Mouse (Mus musculus) ES-Bruce4 (cell line): ENCODE measurements around the gene Rsad2.

Experiments
- CTCF ChIP-seq: IDR thresholded peaks from one replicate; pipeline ENCODE4 v1.8.1; 2011; ENCODE audit warnings: low read depth, low read length
- EP300 ChIP-seq: IDR thresholded peaks from 2 replicates; pipeline ENCODE4 v1.6.1; 2011; ENCODE audit warnings: low read depth, low read length; ENCODE audit not compliant: insufficient read depth
- POLR2A ChIP-seq: IDR thresholded peaks from one replicate; pipeline ENCODE4 v1.8.1; 2011; ENCODE audit warnings: low read length; ENCODE audit not compliant: insufficient read depth

DNA sequence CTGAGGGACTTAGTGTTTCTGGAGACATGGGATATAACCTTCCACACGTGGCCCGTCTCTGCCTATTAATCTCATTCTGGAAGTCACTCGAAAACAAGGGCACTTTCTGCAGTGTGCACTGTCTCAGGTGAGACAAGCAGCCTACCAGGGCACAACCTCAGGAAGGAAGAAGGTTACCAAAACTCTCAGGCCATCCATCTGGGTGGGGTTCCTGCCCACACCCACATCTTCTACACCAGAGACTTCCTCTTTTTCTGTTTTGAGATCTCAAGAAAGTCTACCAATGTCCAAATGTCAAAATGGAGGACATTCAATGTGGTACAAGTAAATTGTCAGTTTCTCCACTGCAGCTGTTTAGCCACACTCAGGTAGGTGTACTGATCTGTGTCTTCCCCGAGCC is 37.9 kb downstream of the Rsad2 start:
- TF ChIP-seq CTCF (no peak), EP300 (no peak), POLR2A (no peak)
